Mouse (Mus musculus) lung, postnatal 0 days (tissue): ENCODE measurements around the gene Bag5. TPM values are rescaled to one million over a fixed set of nuclear protein-coding genes. Genes with fewer than 3 reads are reported as not detected.

Experiments
- ATAC-seq: fragments of 200-750 bp; cut with Nextera tagmentation; 2 replicates; pipeline ENCODE4 v1.8.0; 2017; ENCODE audit warnings: moderate library complexity
- DNase-seq: peaks from one replicate; pipeline ENCODE4 v3.0.0-alpha.2; 2016; ENCODE audit warnings: low spot score
- H3K27ac ChIP-seq: fragments of 300-500 bp; sonication (generic); 2 replicates; pipeline ENCODE4 v1.5.1; 2014; ENCODE audit warnings: antibody characterized with exemption, mild to moderate bottlenecking, low read length, mixed read lengths
- H3K27me3 ChIP-seq: fragments of 300-500 bp; sonication (generic); replicated peaks from 2 replicates; pipeline ENCODE4 v1.6.1; 2014; ENCODE audit warnings: low read length, mixed read lengths; ENCODE audit not compliant: insufficient read depth
- H3K36me3 ChIP-seq: fragments of 300-500 bp; sonication (generic); 2 replicates; pipeline ENCODE4 v1.6.1; 2014; ENCODE audit warnings: low read length, mixed read lengths; ENCODE audit not compliant: insufficient read depth
- H3K4me1 ChIP-seq: fragments of 300-500 bp; sonication (generic); 2 replicates; pipeline ENCODE4 v1.6.1; 2014; ENCODE audit warnings: antibody characterized with exemption, low read depth, low read length, mixed read lengths; ENCODE audit not compliant: insufficient read depth
- H3K4me2 ChIP-seq: fragments of 300-500 bp; sonication (generic); replicated peaks from 2 replicates; pipeline ENCODE4 v1.6.1; 2014; ENCODE audit warnings: low read depth, mild to moderate bottlenecking, low read length, moderate library complexity, mixed read lengths
- H3K4me3 ChIP-seq: fragments of 300-500 bp; sonication (generic); 2 replicates; pipeline ENCODE4 v1.5.1; 2014; ENCODE audit warnings: low read depth, low read length
- H3K9ac ChIP-seq: fragments of 300-500 bp; sonication (generic); replicated peaks from 2 replicates; pipeline ENCODE4 v1.6.1; 2014; ENCODE audit warnings: low read depth, mild to moderate bottlenecking
- H3K9me3 ChIP-seq: fragments of 300-500 bp; sonication (generic); 2 replicates; pipeline ENCODE4 v1.6.1; 2016; ENCODE audit warnings: low read length, mixed read lengths
- CTCF ChIP-seq: IDR thresholded peaks from 2 replicates; pipeline ENCODE4 v1.5.1; 2016; ENCODE audit warnings: antibody characterized with exemption, mild to moderate bottlenecking
- EP300 ChIP-seq: IDR thresholded peaks from 2 replicates; pipeline ENCODE4 v1.6.1; 2016; ENCODE audit warnings: antibody characterized with exemption, mild to moderate bottlenecking, control low read depth
- WGBS: fragments of 180-500 bp; shearing (Covaris S2); extraction: QIAGEN DNeasy Blood & Tissue Kit; methylation state at CpG from one replicate; pipeline ENCODE4 v1.1.7; 2014; 5-methylcytosine and 5-hydroxymethylcytosine counted together
- polyA plus RNA-seq: library from polyadenylated mRNA; unstranded; fragments of >200 nt; fragmentation: Nextera tagmentation; extraction: Ambion mirVana; gene quantifications from 2 replicates; pipeline ENCODE4 v1.2.1, GENCODE M21; 2015

Bag5 gene
- polyA plus RNA-seq, 1 experiment from 2014 or later: 48.9 TPM

DNA sequence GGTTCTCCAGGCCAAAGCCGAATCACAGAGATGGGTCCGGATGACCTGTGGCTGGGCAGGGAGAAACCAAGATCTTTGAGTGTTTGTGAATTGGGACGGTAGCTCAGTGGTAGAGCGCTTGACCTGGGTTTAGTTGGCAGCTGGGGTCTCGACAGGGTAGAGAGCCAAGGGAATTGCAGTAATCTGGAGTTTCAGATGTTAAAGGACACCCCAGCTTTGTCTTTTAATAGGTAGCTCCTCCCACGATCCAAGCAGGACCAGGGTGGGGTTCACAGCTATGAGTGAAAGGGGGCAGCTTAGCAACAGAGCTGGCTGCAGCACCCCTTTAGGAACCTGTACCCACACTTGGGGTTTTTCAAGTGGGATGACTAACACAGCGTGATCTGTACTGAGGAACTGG lies 34.4 kb upstream of the Bag5 start:
- ATAC-seq (no peak), DNase-seq (no peak)
- Histone ChIP-seq H3K36me3 (no peaks in the 10 kb centered on the region), H3K27ac (no peak overlapping the region), H3K9ac (no peak overlapping the region), H3K27me3 (no peaks in the 10 kb centered on the region), H3K9me3 (no peaks in the 10 kb centered on the region), H3K4me1 (peaks cover 8% of the 10 kb centered on the region; the same call in 1 of the 2 replicates), H3K4me2 (no peak overlapping the region), H3K4me3 (no peak overlapping the region)
- WGBS: 79% methylated on average over 7 of the region's 7 CpGs
- no peak for TF ChIP-seq CTCF
- no peak for TF ChIP-seq EP300

DNA sequence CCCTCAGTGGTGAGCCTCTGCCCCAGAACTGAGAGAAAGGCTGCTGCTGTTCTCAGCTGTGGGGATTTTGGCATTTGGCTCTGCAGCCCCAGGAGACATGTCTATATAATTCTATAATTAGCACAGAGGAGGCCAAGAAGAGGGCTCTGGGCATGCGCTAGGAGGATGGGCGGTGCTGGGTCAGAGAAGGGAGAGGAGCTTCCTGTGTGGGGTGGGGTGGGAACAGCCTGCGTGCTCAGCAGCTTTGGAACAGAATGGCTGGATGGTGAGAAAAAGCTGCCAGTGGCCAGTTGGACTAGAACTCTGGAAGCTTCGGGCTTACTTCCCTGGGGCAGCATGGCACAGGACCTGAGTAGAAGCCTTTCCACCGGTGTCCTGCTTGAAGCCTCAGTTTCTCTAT lies 33.0 kb upstream of the Bag5 start:
- H3K36me3 ChIP-seq: no peaks in the 10 kb centered on the region
- no peaks in the 10 kb centered on the region for H3K9me3 ChIP-seq
- no peak overlapping the region for H3K4me2 ChIP-seq
- WGBS: 34% methylated on average over 5 of the region's 5 CpGs
- peak overlapping the region; percentile 62 for H3K27ac ChIP-seq
- ATAC-seq: peak; percentile 86
- no peak overlapping the region for H3K9ac ChIP-seq
- H3K27me3 ChIP-seq: no peaks in the 10 kb centered on the region
- TF ChIP-seq CTCF: no peak
- TF ChIP-seq EP300: no peak
- peak; percentile 94 for DNase-seq
- no peak overlapping the region for H3K4me3 ChIP-seq
- peaks cover 8% of the 10 kb centered on the region; the same call in 1 of the 2 replicates for H3K4me1 ChIP-seq

DNA sequence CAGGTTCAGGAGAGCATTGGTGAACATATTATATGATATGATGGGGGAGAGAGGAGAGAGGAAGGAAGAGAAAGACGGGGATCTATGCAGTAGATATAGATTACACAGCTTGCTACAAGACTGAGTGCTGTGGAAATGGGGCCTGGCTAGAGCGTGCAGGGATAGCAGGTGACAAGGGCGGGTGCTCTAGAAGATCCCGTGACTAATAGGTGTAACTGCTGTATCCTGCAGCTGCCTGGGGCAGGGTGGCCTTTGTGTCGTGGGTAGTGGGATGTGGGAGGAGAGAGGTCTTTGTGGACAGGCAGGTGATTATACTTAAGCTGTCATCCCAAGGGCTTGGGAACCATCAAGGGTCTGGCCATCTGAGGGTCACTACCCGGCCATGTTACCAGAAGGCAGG lies 32.2 kb upstream of the Bag5 start:
- no peak overlapping the region for H3K4me2 ChIP-seq
- no peak for TF ChIP-seq EP300
- no peak for TF ChIP-seq CTCF

DNA sequence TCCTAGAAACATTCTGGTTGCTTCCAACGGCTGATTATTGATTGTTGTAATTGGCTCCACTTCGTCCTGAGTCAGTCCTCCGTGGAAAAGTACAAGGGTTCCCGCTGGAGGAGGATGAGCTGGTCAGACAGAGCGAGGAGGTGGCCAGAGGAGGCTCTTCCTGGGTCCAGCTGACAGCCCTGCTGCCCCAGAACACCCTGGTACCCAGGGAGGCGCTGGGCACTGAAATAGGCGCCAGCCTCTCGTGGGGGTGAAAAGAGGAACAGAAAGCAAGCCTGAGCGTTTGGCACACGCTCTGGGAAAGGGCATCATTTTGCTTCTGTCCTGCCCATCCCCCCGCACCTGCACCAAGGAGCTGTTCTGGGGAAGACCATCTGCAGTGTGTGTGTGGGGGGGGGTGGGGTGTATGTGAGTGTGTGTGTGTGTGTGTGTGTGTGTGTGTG lies 30.9 kb upstream of the Bag5 start:
- H3K4me2 ChIP-seq: no peak overlapping the region
- peak; percentile 23; the same call in 1 of the 2 replicates for ATAC-seq
- peaks cover 8% of the 10 kb centered on the region; the same call in 1 of the 2 replicates for H3K4me1 ChIP-seq
- no peak for DNase-seq
- no peaks in the 10 kb centered on the region for H3K36me3 ChIP-seq
- H3K9ac ChIP-seq: no peak overlapping the region
- TF ChIP-seq EP300: no peak
- no peak for TF ChIP-seq CTCF
- H3K4me3 ChIP-seq: no peak overlapping the region
- H3K27me3 ChIP-seq: no peaks in the 10 kb centered on the region
- no peaks in the 10 kb centered on the region for H3K9me3 ChIP-seq
- WGBS: 66% methylated on average over 11 of the region's 11 CpGs
- H3K27ac ChIP-seq: peak overlapping the region; percentile 57

More for the DNA sequence above, 32.2 kb upstream of the Bag5 start:
- H3K27ac ChIP-seq: no peak overlapping the region
- H3K4me3 ChIP-seq: no peak overlapping the region
- H3K9ac ChIP-seq: no peak overlapping the region
- peaks cover 8% of the 10 kb centered on the region; the same call in 1 of the 2 replicates for H3K4me1 ChIP-seq
- DNase-seq (no peak), ATAC-seq (no peak)
- 82% methylated on average over 6 of the region's 6 CpGs for WGBS
- no peaks in the 10 kb centered on the region for H3K27me3 ChIP-seq
- no peaks in the 10 kb centered on the region for H3K36me3 ChIP-seq
- H3K9me3 ChIP-seq: no peaks in the 10 kb centered on the region

DNA sequence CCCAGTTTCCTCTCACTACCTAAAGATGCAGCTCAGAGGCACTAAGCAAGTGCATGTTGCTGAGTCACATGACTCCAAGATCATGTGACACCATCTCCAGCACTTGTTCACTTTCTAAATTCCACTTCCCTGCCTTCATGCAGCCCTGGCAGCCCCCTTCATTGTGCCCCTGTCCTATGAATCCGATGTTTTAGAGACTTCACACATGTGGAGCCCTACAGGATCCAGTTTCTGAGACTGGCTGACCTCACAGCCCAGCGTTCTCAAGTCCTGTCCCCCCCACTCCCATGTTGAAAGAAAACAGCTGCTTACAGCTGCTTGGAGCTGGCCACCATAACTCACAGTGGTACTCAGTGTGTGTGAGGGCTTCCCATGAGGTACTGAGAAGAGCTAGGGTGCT lies 30.4 kb upstream of the Bag5 start:
- H3K4me1 ChIP-seq: peaks cover 8% of the 10 kb centered on the region; the same call in 1 of the 2 replicates
- peak overlapping the region; percentile 35; the same call in 1 of the 2 replicates for H3K27ac ChIP-seq
- no peak overlapping the region for H3K9ac ChIP-seq
- TF ChIP-seq CTCF: no peak
- TF ChIP-seq EP300: peak; percentile 45; the same call in 1 of the 2 replicates
- no peaks in the 10 kb centered on the region for H3K27me3 ChIP-seq
- H3K4me3 ChIP-seq: no peak overlapping the region
- peak; percentile 83 for ATAC-seq
- no peaks in the 10 kb centered on the region for H3K9me3 ChIP-seq
- H3K4me2 ChIP-seq: no peak overlapping the region
- 46% methylated on average over 2 of the region's 2 CpGs for WGBS
- DNase-seq: peak; percentile 83
- H3K36me3 ChIP-seq: no peaks in the 10 kb centered on the region

DNA sequence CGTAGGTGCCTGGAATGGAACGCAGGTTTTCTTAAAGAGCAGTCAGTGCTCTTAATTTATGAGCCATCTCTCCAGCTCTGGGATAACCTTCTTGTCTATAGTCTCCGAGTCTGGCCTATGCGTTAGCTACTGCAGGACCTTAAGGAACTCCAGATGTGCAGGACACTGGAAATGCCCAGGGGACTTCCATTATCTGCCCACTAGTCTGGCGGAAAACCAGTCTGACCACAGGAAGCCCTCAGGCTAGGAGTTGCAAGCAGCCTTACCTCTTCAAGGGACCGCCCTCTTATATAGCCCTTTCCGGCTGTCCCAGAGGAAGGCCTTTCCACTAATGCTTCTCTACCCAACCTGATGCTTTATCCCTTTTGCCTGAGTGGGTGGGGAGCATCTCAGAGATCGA lies 28.3 kb upstream of the Bag5 start:
- no peaks in the 10 kb centered on the region for H3K9me3 ChIP-seq
- WGBS: 77% methylated on average over 8 of the region's 8 CpGs
- no peak for ATAC-seq

More for the DNA sequence above, 28.3 kb upstream of the Bag5 start:
- Histone ChIP-seq H3K4me3 (no peak overlapping the region), H3K4me1 (peaks cover 6% of the 10 kb centered on the region; the same call in 1 of the 2 replicates), H3K9ac (no peak overlapping the region), H3K27ac (no peak overlapping the region), H3K27me3 (no peaks in the 10 kb centered on the region), H3K4me2 (no peak overlapping the region), H3K36me3 (no peaks in the 10 kb centered on the region)
- DNase-seq: no peak
- TF ChIP-seq EP300 (no peak), CTCF (no peak)
